Mouse (Mus musculus) megakaryocyte, adult 5-6 weeks (primary cell): Measurements from ENCODE around the gene Pex14. TPM values are rescaled to one million over a fixed set of nuclear protein-coding genes. Genes with fewer than 3 reads are reported as not detected.
"Not testable (repeated sequence)": the region's sequence is repeated elsewhere in the genome, so short reads cannot be mapped to it uniquely, and the experiment has no call there.

ENCODE experiments used
- ATAC-seq: 2 replicates; pipeline ENCODE4 v1.8.0; 2016; ENCODE audit warnings: mild to moderate bottlenecking, inconsistent platforms; ENCODE audit not compliant: poor library complexity, severe bottlenecking
- total RNA-seq, 2 experiments: library from RNA; stranded (forward) in 1 of 2; stranded (reverse) in 1 of 2; fragments of 153-499, 151-499 nt in 1 of 2; fragments of 221-1000, 200-1000 nt in 1 of 2; gene quantifications; 2 replicates each; pipeline versions ENCODE4 v1.2.3 to v1.2.4; 2015 to 2017

Pex14 gene
- total RNA-seq, 2 experiments from 2014 or later, result 7.7 to 10.7 TPM

GRCm38 (mm10) chr4:149103875-149104561 is 4.3 kb upstream of the Pex14 start, which contains the start of gene Dffa:
TSS of gene Dffa (plus strand) at chr4:149104146.
- ATAC-seq, result peak; percentile 94

- no peak for ATAC-seq
Observed at GRCm38 (mm10) chr4:149101456-149101855, 1.8 kb upstream of the Pex14 start.

GRCm38 (mm10) chr4:149100449-149100848 is 773 bp upstream of the Pex14 start:
- ATAC-seq, result not testable (repeated sequence)

GRCm38 (mm10) chr4:149098571-149098970 is 1.1 kb downstream of the Pex14 start:
- no peak for ATAC-seq

GRCm38 (mm10) chr4:149097956-149098355 is 1.7 kb downstream of the Pex14 start:
- ATAC-seq, result no peak

- ATAC-seq, result no peak
Observed at GRCm38 (mm10) chr4:149091364-149091763, 8.3 kb downstream of the Pex14 start.

GRCm38 (mm10) chr4:149085381-149085780 is 14.3 kb downstream of the Pex14 start:
- ATAC-seq, result no peak

- no peak for ATAC-seq
Observed at GRCm38 (mm10) chr4:149081528-149081927, 18.1 kb downstream of the Pex14 start.

- no peak for ATAC-seq
Observed at GRCm38 (mm10) chr4:149080111-149080510, 19.6 kb downstream of the Pex14 start.

- no peak for ATAC-seq
Observed at GRCm38 (mm10) chr4:149079629-149080028, 20.0 kb downstream of the Pex14 start.

- ATAC-seq, result no peak
Observed at GRCm38 (mm10) chr4:149078261-149078660, 21.4 kb downstream of the Pex14 start.

- ATAC-seq, result peak; percentile 94
Observed at GRCm38 (mm10) chr4:149075871-149076575, 23.7 kb downstream of the Pex14 start.

- ATAC-seq, result no peak
Observed at GRCm38 (mm10) chr4:149075073-149075472, 24.6 kb downstream of the Pex14 start.

- no peak for ATAC-seq
Observed at GRCm38 (mm10) chr4:149066672-149067551, 32.8 kb downstream of the Pex14 start.

- ATAC-seq, result no peak
Observed at GRCm38 (mm10) chr4:149064061-149064854, 35.4 kb downstream of the Pex14 start.

- ATAC-seq, result no peak
Observed at GRCm38 (mm10) chr4:149062406-149063318, 37.0 kb downstream of the Pex14 start.

GRCm38 (mm10) chr4:149061432-149061718 is 38.3 kb downstream of the Pex14 start:
- ATAC-seq, result no peak

- no peak for ATAC-seq
Observed at GRCm38 (mm10) chr4:149060621-149061431, 38.9 kb downstream of the Pex14 start.

- no peak for ATAC-seq
Observed at GRCm38 (mm10) chr4:149059713-149060112, 40.0 kb downstream of the Pex14 start.
